Mouse (Mus musculus): Measurements from ENCODE around the gene Col25a1.

Gene Col25a1

GRCm38 (mm10) chr3:130374620-130375341, 243.5 kb downstream of the Col25a1 start:
- no peak for DNase-seq (ENCODE audit: low read depth, low spot score)

GRCm38 (mm10) chr3:130377786-130378185, 246.5 kb downstream of the Col25a1 start:
- no peak for DNase-seq (ENCODE audit: low read depth, low spot score)

DNA sequence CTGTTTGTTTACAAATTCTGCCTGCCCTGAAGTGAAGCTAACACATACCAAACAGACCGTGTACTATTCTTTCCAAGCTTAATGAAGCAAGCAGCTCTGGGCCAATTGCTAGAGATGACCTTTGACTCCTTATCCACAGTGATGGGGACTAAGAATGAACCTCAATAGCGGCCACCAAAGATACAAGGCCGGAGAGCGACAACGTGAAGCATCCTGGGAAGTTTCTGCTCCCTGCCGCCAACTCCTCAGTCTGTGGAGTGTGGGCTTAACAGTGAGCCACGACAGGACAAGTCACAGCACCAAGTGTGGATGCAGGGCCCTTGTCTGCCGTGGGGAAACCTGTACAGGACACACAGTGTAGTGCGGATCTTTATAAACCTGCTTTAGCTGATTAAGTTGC, 247.3 kb downstream of the Col25a1 start:
- no peak for DNase-seq (ENCODE audit: low read depth, low spot score)

- DNase-seq (ENCODE audit: low read depth, low spot score) = no peak
Measured at GRCm38 (mm10) chr3:130380299-130380845, 249.1 kb downstream of the Col25a1 start.

DNA sequence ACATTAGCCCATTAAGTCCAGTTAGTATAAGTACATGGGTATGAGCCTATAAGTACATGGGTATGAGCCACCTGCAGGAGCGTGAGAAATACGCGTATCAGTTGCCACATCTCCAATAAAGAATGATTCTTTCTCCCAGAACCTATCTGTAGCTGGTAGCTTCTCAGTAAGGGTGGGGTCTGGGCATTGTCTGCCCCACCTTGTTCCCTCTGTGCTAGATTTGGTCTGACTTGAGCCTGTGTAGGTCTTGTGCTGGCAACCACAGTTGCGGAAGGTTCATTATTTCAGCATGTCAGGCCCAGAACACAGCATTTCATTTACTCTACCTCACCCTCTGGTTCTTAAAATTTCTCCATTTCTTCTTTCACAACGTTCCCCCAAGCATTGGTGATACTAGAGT, 250.4 kb downstream of the Col25a1 start:
- no peak for DNase-seq (ENCODE audit: low read depth, low spot score)

DNA sequence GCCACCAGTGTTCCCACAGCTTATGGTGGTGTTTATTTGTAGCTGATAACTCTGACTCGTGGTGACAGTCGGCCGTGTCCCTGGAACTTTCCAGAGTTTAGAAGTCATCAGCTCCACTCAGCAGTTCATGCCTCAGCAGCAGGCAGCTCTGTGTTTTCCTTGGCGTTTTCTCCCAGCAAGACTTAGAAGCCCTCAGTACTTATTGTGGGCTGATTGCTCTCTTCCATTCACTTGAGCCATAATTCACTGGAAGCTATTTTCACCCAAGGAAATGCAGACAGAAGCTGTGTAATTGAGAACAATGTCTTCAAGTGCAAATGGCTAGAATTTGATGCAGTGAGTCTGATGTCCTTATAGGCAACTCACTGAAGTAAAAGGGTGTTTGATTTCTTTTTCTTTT, 254.6 kb downstream of the Col25a1 start:
- DNase-seq (ENCODE audit: low read depth, low spot score) = no peak

GRCm38 (mm10) chr3:130387156-130387555, 255.9 kb downstream of the Col25a1 start:
- no peak for DNase-seq (ENCODE audit: low read depth, low spot score)

DNA sequence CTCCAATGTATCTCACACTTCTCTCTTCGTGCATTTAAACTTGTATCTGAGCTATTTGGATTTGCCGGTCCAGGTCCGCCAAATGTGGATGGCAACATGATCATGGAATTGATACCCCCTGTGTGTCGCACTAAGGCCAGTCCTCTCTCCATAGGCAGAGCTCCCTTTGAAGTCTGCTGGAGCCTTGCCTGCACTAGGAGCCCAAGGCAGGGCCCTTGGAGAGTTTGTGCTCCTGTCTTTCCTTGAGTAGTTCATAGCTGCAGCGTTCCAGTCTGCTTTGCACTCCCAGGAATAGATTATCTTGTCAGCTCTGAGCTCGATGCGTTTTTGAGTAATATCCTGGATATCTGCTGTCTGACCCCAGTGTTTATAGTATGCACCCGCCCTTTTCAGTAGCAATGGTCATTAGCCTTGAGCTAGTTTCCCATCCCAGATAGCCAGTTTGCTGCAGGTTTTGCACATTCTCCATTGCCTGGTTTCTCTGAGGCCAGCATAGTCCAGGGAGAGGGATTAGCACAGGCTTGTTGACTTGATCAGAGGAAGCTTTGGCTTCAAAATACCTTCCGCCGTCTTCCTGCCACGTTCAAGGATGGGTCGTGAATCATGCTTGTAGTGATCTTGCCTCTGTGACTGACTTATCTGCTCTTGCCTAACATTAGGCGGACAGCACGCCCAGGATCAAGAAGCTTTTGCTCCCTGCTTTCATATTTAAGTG, 258.1 kb downstream of the Col25a1 start:
- DNase-seq (ENCODE audit: low read depth, low spot score) = no peak

DNA sequence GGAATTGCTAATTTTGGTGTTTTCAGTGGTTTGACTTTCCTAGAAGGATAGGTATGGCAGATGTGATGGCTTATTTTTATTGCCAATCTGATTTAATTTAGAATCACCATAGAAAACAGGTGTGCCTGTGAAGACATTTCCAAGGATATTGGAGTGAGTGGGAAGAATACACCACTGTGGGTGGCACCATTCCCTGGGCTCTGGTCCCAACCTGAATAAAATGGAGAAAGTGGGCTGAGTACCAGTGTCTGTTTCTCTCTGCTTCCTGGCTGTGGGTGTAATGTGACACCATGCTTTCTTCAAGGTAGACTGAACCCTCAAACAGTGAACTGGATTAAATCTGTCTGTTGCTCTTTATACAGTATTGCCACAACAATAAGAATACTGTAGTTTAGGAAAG, 265.3 kb downstream of the Col25a1 start:
- DNase-seq (ENCODE audit: low read depth, low spot score) = no peak

GRCm38 (mm10) chr3:130400716-130401559, 269.6 kb downstream of the Col25a1 start:
- DNase-seq (ENCODE audit: low read depth, low spot score) = no peak

- DNase-seq (ENCODE audit: low read depth, low spot score) = no peak
Measured at GRCm38 (mm10) chr3:130401560-130401852, 270.2 kb downstream of the Col25a1 start.

GRCm38 (mm10) chr3:130404525-130405409, 273.5 kb downstream of the Col25a1 start:
- DNase-seq (ENCODE audit: low read depth, low spot score) = no peak

DNA sequence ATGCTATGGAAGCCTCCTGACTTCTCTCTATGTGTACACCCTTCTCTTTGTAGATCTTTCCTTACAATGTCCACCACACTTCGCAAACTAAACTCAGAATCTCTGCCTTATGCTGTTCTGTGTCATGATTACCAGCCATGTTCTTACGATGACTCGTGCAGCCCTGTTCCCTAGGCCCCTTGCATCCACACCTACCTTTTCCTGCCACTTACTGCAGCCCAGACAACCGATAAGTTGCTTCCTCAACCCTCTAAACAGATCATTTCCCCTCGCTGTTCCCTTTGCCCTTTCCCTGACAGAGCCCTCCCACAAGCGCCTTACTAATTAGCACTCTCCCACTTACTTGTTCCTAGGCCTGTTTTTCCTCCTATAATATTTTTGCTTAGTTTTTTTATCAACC, 275.9 kb downstream of the Col25a1 start:
- DNase-seq (ENCODE audit: low read depth, low spot score) = no peak

- DNase-seq (ENCODE audit: low read depth, low spot score) = peak; percentile 58
Measured at GRCm38 (mm10) chr3:130413239-130413638, 281.9 kb downstream of the Col25a1 start.

GRCm38 (mm10) chr3:130418951-130419350, 287.6 kb downstream of the Col25a1 start:
- no peak for DNase-seq (ENCODE audit: low read depth, low spot score)

- DNase-seq (ENCODE audit: low read depth, low spot score) = no peak
Measured at GRCm38 (mm10) chr3:130428796-130429195, 297.5 kb downstream of the Col25a1 start.

DNA sequence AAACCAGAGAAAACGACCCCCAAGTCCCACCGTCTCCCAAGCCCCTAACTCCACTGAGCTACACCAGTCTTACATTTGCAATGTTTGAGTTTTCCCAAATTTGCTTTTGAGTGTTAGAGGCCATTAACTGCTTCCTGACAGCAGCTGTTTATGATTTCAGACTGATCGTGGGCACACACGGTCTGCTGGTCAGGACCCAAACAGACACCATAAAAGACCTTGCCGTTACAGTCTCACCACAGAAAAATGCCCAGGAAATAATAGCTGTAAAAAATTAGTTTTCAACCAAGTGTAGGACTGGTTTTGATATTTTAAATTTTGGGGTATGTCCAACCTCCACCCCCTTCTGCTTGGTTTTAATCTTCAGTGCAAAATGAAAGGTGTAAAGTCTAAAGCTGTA, 298.8 kb downstream of the Col25a1 start:
- DNase-seq (ENCODE audit: low read depth, low spot score) = no peak

DNA sequence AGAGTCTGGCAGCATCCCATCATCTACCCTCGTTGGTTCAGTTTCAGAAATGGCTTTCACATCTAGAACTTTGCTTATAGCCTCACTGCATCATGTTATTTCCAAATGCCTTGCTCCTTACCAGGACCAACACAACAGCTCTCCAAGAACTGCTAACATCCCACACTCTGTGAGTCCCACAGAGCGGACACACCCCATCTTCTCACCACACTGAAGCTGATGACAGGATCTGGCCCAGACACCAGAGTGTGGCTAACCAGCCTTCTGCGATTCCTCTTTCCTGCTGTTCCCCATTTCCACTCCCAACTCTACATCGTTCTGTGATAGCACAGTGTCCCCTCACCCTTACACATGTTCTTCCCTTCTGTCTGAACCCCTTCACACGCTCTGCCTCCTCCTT, 301.5 kb downstream of the Col25a1 start:
- no peak for DNase-seq (ENCODE audit: low read depth, low spot score)

DNA sequence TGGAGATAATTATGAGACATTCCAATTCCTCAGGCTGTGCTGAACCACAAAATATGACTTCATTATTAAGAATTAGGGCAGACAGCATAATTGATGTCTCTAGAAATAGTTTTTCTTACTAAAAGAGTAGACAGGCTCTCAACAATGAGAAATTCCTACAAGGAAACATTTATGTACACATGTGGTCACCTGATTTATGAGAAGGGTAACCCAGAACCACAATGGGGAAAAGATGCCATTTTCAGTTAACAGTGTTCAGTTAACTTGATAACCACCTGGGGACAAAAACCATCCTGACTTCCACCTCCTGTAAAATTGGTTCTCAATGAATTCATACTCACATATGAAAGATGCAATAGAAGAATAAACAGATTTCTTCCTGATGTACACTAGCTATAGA, 305.7 kb downstream of the Col25a1 start:
- DNase-seq (ENCODE audit: low read depth, low spot score) = no peak

- DNase-seq (ENCODE audit: low read depth, low spot score) = no peak
Measured at GRCm38 (mm10) chr3:130439767-130440166, 308.5 kb downstream of the Col25a1 start.

DNA sequence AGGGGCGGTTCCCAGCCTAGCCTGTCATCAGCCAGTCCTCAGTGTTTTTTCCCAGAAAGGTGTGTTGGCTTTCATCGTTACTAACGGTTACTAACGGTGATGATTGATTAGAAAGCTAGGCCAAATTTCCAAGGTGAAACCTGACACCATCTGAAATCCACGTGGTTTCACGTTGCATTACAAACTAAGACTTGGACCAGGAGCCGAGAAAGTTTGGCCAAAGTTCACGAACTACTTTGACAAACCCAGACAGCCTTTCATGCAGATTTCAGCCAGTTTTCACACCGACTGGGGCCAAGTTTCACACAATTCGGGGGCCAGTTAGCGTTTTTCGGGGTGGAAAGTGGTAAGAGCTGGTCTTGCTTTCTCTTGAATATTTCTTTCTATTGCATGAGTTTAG, 309.4 kb downstream of the Col25a1 start:
- DNase-seq (ENCODE audit: low read depth, low spot score) = no peak

All from embryo, embryonic 11.5 days (tissue).